Mouse (Mus musculus) cerebellum, adult 8-10 months (tissue): ENCODE data around the gene Myrf.

Experiments used
- DNase-seq: peaks from one replicate; pipeline ENCODE4 v3.0.0; 2022

The Myrf gene

GRCm38 (mm10) chr19:10240654-10241305, at the start of gene Myrf:
TSS of gene Myrf (minus strand) at chr19:10240748.
- peak; percentile 56 for DNase-seq

- no peak for DNase-seq
These were observed 49.1 kb upstream of the Myrf start for GRCm38 (mm10) chr19:10289609-10290150.

- no peak for DNase-seq
These were observed 47.8 kb upstream of the Myrf start for GRCm38 (mm10) chr19:10288125-10289040.

GRCm38 (mm10) chr19:10286458-10286872, 45.9 kb upstream of the Myrf start:
- DNase-seq = no peak

GRCm38 (mm10) chr19:10280771-10281540, 40.4 kb upstream of the Myrf start:
- DNase-seq = no peak

- no peak for DNase-seq
These were observed 39.1 kb upstream of the Myrf start for GRCm38 (mm10) chr19:10279668-10280067.

GRCm38 (mm10) chr19:10278669-10279324, 38.2 kb upstream of the Myrf start:
- DNase-seq = no peak

- no peak for DNase-seq
These were observed 37.2 kb upstream of the Myrf start for GRCm38 (mm10) chr19:10277759-10278158.

GRCm38 (mm10) chr19:10277331-10277730, 36.8 kb upstream of the Myrf start:
- peak; percentile 33 for DNase-seq

GRCm38 (mm10) chr19:10276483-10277144, 36.1 kb upstream of the Myrf start:
- no peak for DNase-seq

- no peak for DNase-seq
These were observed 33.5 kb upstream of the Myrf start for GRCm38 (mm10) chr19:10274056-10274455.

- no peak for DNase-seq
These were observed 32.2 kb upstream of the Myrf start for GRCm38 (mm10) chr19:10272746-10273145.

- DNase-seq = no peak
These were observed 31.0 kb upstream of the Myrf start for GRCm38 (mm10) chr19:10271592-10271991.

- no peak for DNase-seq
These were observed 29.8 kb upstream of the Myrf start for GRCm38 (mm10) chr19:10270356-10270755.

GRCm38 (mm10) chr19:10268851-10269250, 28.3 kb upstream of the Myrf start:
- no peak for DNase-seq

- DNase-seq = no peak
These were observed 27.4 kb upstream of the Myrf start for GRCm38 (mm10) chr19:10267953-10268352.

GRCm38 (mm10) chr19:10267057-10267456, 26.5 kb upstream of the Myrf start:
- no peak for DNase-seq

GRCm38 (mm10) chr19:10266196-10266850, 25.8 kb upstream of the Myrf start:
- DNase-seq = peak; percentile 49

- DNase-seq = no peak
These were observed 20.8 kb upstream of the Myrf start for GRCm38 (mm10) chr19:10261369-10261768.

- peak; percentile 77 for DNase-seq
These were observed 17.9 kb upstream of the Myrf start for GRCm38 (mm10) chr19:10258279-10259011.

GRCm38 (mm10) chr19:10248128-10248527, 7.6 kb upstream of the Myrf start:
- no peak for DNase-seq
